Mouse (Mus musculus) CH12.LX (cell line): ENCODE results near the gene Pex5. TPM values are rescaled to one million over a fixed set of nuclear protein-coding genes. Genes with fewer than 3 reads are reported as not detected.
"Not testable (repeated sequence)": the region's sequence is repeated elsewhere in the genome, so short reads cannot be mapped to it uniquely, and the experiment has no call there.

Source experiments
- DNase-seq: peaks from one replicate; pipeline ENCODE4 v3.0.0-alpha.2; 2013; ENCODE audit errors: extremely low read depth
- H3K27ac ChIP-seq: 2 replicates; pipeline ENCODE4 v1.5.1; 2012; ENCODE audit warnings: low read depth, mild to moderate bottlenecking, control low read depth, moderate library complexity; ENCODE audit not compliant: insufficient read depth
- H3K27me3 ChIP-seq: replicated peaks from 2 replicates; pipeline ENCODE3; 2012; ENCODE audit warnings: inconsistent platforms
- H3K36me3 ChIP-seq, 2 experiments: replicated peaks in 1 of 2; 2 replicates each; pipeline versions ENCODE3 to v1.6.1; 2012; ENCODE audit warnings: inconsistent platforms in 1 of 2, low read length in 1 of 2, mild to moderate bottlenecking in 1 of 2, mixed read lengths in 1 of 2, moderate library complexity in 1 of 2; ENCODE audit not compliant: control insufficient read depth in 1 of 2, insufficient read depth in 1 of 2
- H3K4me1 ChIP-seq, 2 experiments: 2 replicates each; pipeline ENCODE4 v1.6.1; 2012; ENCODE audit warnings: inconsistent platforms in 1 of 2, moderate library complexity in 1 of 2; ENCODE audit not compliant: insufficient read depth in 2 of 2, control insufficient read depth in 1 of 2
- H3K4me2 ChIP-seq: 2 replicates; pipeline ENCODE4 v1.6.1; 2012; ENCODE audit warnings: low read depth, mild to moderate bottlenecking, control low read depth; ENCODE audit not compliant: poor library complexity, insufficient read depth, severe bottlenecking
- H3K4me3 ChIP-seq, 3 experiments: fragments of 150-350 bp in 1 of 3; sonication (generic) in 1 of 3; replicated peaks in 1 of 3; 2 replicates each; pipeline versions ENCODE3 to v1.5.1; 2011 to 2012; ENCODE audit warnings: low read depth in 2 of 3, low read length in 2 of 3, mild to moderate bottlenecking in 2 of 3, moderate library complexity in 2 of 3, control low read depth in 1 of 3, improper control_type of control experiment in 1 of 3, inconsistent platforms in 1 of 3, mixed read lengths in 1 of 3; ENCODE audit not compliant: poor library complexity in 1 of 3
- H3K79me2 ChIP-seq: replicated peaks from 2 replicates; pipeline ENCODE4 v1.6.1; 2012; ENCODE audit warnings: mild to moderate bottlenecking, moderate library complexity; ENCODE audit not compliant: control insufficient read depth, poor library complexity, insufficient read depth, severe bottlenecking; ENCODE audit errors: extremely low read depth
- H3K9ac ChIP-seq: 2 replicates; pipeline ENCODE4 v1.6.1; 2012; ENCODE audit warnings: low read depth, mild to moderate bottlenecking, control low read depth, moderate library complexity; ENCODE audit not compliant: insufficient read depth
- H3K9me3 ChIP-seq: replicated peaks from 2 replicates; pipeline ENCODE3; 2012; ENCODE audit warnings: low read length, inconsistent platforms, mixed read lengths
- BHLHE40 ChIP-seq: IDR thresholded peaks from 2 replicates; pipeline ENCODE4 v1.6.1; 2011; ENCODE audit warnings: mild to moderate bottlenecking, low read depth, low read length, improper control_type of control experiment
- CHD2 ChIP-seq: IDR thresholded peaks from 2 replicates; pipeline ENCODE4 v1.6.1; 2011; ENCODE audit warnings: low read length, improper control_type of control experiment
- ELF1 ChIP-seq: IDR thresholded peaks from 2 replicates; pipeline ENCODE4 v1.6.1; 2014; ENCODE audit warnings: low read depth, mild to moderate bottlenecking, inconsistent platforms, low read length, improper control_type of control experiment
- ETS1 ChIP-seq: conservative IDR thresholded peaks from 2 replicates; pipeline ENCODE4 v1.6.1; 2012; ENCODE audit warnings: low read depth, mild to moderate bottlenecking, inconsistent platforms, low read length, improper control_type of control experiment, moderate library complexity
- HCFC1 ChIP-seq: IDR thresholded peaks from 2 replicates; pipeline ENCODE4 v1.6.1; 2012; ENCODE audit warnings: low read depth, mild to moderate bottlenecking, inconsistent platforms, low read length, improper control_type of control experiment
- KAT2A ChIP-seq: IDR thresholded peaks from 2 replicates; pipeline ENCODE4 v1.6.1; 2012; ENCODE audit warnings: low read length, improper control_type of control experiment, inconsistent platforms; ENCODE audit not compliant: insufficient replicate concordance
- SIN3A ChIP-seq: IDR thresholded peaks from 2 replicates; pipeline ENCODE4 v1.6.1; 2012; ENCODE audit warnings: low read length, improper control_type of control experiment, inconsistent platforms
- UBTF ChIP-seq: IDR thresholded peaks from 2 replicates; pipeline ENCODE4 v1.6.1; 2012; ENCODE audit warnings: low read depth, mild to moderate bottlenecking, inconsistent platforms, low read length, improper control_type of control experiment, moderate library complexity
- USF1 ChIP-seq: IDR thresholded peaks from 2 replicates; pipeline ENCODE4 v1.6.1; 2014; ENCODE audit warnings: low read depth, mild to moderate bottlenecking, inconsistent platforms, low read length, improper control_type of control experiment
- ZC3H11A ChIP-seq: IDR thresholded peaks from 2 replicates; pipeline ENCODE4 v1.6.1; 2012; ENCODE audit warnings: low read depth, mild to moderate bottlenecking, inconsistent platforms, low read length, improper control_type of control experiment
- ZNF384 ChIP-seq: IDR thresholded peaks from 2 replicates; pipeline ENCODE4 v1.6.1; 2012; ENCODE audit warnings: low read depth, low read length, improper control_type of control experiment, inconsistent platforms
- dilution Hi-C: fragments of 300-500 bp; cut with MboI; formaldehyde crosslinking; loops from 2 replicates; pipeline ENCODE4 v1.14.3; 2020; ENCODE audit warnings: low sequenced_read_pairs; ENCODE audit not compliant: extremely low pct_unique_long_range_greater_than_20kb, extremely low pct_ligation_motif_present
- in situ Hi-C: fragments of 300-500 bp; cut with MboI; formaldehyde crosslinking; loops from 3 replicates; pipeline ENCODE4 v1.14.3; 2019; ENCODE audit warnings: low sequenced_read_pairs, low pct_ligation_motif_present, low pct_unique_long_range_greater_than_20kb, mixed read lengths
- polyA plus RNA-seq: library from polyadenylated mRNA; unstranded; fragments of >175 nt; gene quantifications from 2 replicates; pipeline ENCODE4 v1.2.1, GENCODE M21; 2012; ENCODE audit warnings: low read depth; ENCODE audit not compliant: insufficient read length
- total RNA-seq, 2 experiments: library from RNA; depleted of rRNA; stranded (reverse); fragments of 300-350 nt in 1 of 2; fragments of >200 nt in 1 of 2; gene quantifications; 2 replicates each; pipeline ENCODE4 v1.2.3; 2012 to 2014

Gene Pex5
- total and polyA plus RNA-seq, 3 experiments = 21.2 to 29.2 (median 24.6) TPM

GRCm38 (mm10) chr6:124426604-124427003 lies 11.7 kb upstream of the Pex5 start:
- peaks cover 2% of the 10 kb centered on the region for H3K9me3 ChIP-seq
- H3K27ac ChIP-seq = no peak overlapping the region
- TF ChIP-seq SIN3A = no peak
- TF ChIP-seq UBTF = no peak
- no peak for TF ChIP-seq ZNF384
- TF ChIP-seq ZC3H11A = no peak
- no peaks in the 10 kb centered on the region for H3K79me2 ChIP-seq
- H3K4me3 ChIP-seq = no peak overlapping the region
- in situ Hi-C loops = no loop called here
- no peaks in the 10 kb centered on the region for H3K27me3 ChIP-seq
- peaks cover 4 to 6% of the 10 kb centered on the region in 2 experiments; a peak in 1 of 4 replicates for H3K4me1 ChIP-seq
- dilution Hi-C loops = no loop called here
- no peak for DNase-seq
- H3K36me3 ChIP-seq = peaks cover 2 to 34% of the 10 kb centered on the region in 2 experiments
- no peak overlapping the region for H3K9ac ChIP-seq
- no peak overlapping the region for H3K4me2 ChIP-seq

GRCm38 (mm10) chr6:124425523-124425922 lies 10.7 kb upstream of the Pex5 start:
- dilution Hi-C loops (no loop called here), in situ Hi-C loops (no loop called here)
- no peak overlapping the region for H3K9ac ChIP-seq
- H3K4me2 ChIP-seq = no peak overlapping the region
- H3K36me3 ChIP-seq = peaks cover 0 to 24% of the 10 kb centered on the region in 2 experiments
- peaks cover 4 to 6% of the 10 kb centered on the region in 2 experiments; a peak in 1 of 4 replicates for H3K4me1 ChIP-seq
- peaks cover 2% of the 10 kb centered on the region for H3K9me3 ChIP-seq
- DNase-seq = no peak
- no peaks in the 10 kb centered on the region for H3K79me2 ChIP-seq
- no peaks in the 10 kb centered on the region for H3K27me3 ChIP-seq
- no peak overlapping the region for H3K27ac ChIP-seq
- no peak overlapping the region for H3K4me3 ChIP-seq
- no peak for TF ChIP-seq ETS1
- TF ChIP-seq HCFC1 = no peak
- no peak for TF ChIP-seq KAT2A

GRCm38 (mm10) chr6:124425042-124425441 lies 10.2 kb upstream of the Pex5 start:
- H3K9me3 ChIP-seq, H3K27me3 ChIP-seq, H3K4me2 ChIP-seq, H3K79me2 ChIP-seq, H3K4me1 ChIP-seq, H3K27ac ChIP-seq, in situ Hi-C loops, H3K9ac ChIP-seq, DNase-seq, H3K4me3 ChIP-seq: not testable (repeated sequence)
- H3K36me3 ChIP-seq = peaks cover 0 to 19% of the 10 kb centered on the region in 2 experiments
- peak; percentile 50 for TF ChIP-seq USF1
- TF ChIP-seq CHD2 = peak; percentile 63
- peak; percentile 72 for TF ChIP-seq BHLHE40
- 0 out of 2 replicates have a peak, but pooled peaks have one; percentile 16 for TF ChIP-seq ELF1
- TF ChIP-seq, all 38 proteins: peak for 4; not testable (repeated sequence) for 34
- dilution Hi-C loops = not testable (repeated sequence)
